Mouse (Mus musculus) neural tube, embryonic 12.5 days (tissue): ENCODE results near the gene Dennd5b. TPM values are rescaled to one million over a fixed set of nuclear protein-coding genes. Genes with fewer than 3 reads are reported as not detected.
A peak's percentile ranks its signal among the peaks of the same experiment; 100 is the strongest.

Source experiments
- ATAC-seq: fragments of 200-750 bp; cut with Nextera tagmentation; 2 replicates; pipeline ENCODE4 v1.8.0; 2017; ENCODE audit warnings: low read depth, mild to moderate bottlenecking, moderate TSS enrichment, moderate library complexity; ENCODE audit not compliant: low FRiP score
- H3K27ac ChIP-seq: fragments of 300-500 bp; sonication (generic); 2 replicates; pipeline ENCODE4 v1.5.1; 2016
- H3K27me3 ChIP-seq: fragments of 300-500 bp; sonication (generic); replicated peaks from 2 replicates; pipeline ENCODE4 v1.6.1; 2016; ENCODE audit warnings: mild to moderate bottlenecking
- H3K36me3 ChIP-seq: fragments of 300-500 bp; sonication (generic); 2 replicates; pipeline ENCODE4 v1.6.1; 2016; ENCODE audit warnings: mild to moderate bottlenecking
- H3K4me1 ChIP-seq: fragments of 300-500 bp; sonication (generic); 2 replicates; pipeline ENCODE4 v1.6.1; 2016
- H3K4me2 ChIP-seq: fragments of 300-500 bp; sonication (generic); replicated peaks from 2 replicates; pipeline ENCODE4 v1.6.1; 2016; ENCODE audit warnings: mild to moderate bottlenecking
- H3K4me3 ChIP-seq: fragments of 300-500 bp; sonication (generic); 2 replicates; pipeline ENCODE4 v1.5.1; 2016
- H3K9ac ChIP-seq: fragments of 300-500 bp; sonication (generic); 2 replicates; pipeline ENCODE4 v1.6.1; 2016; ENCODE audit warnings: mild to moderate bottlenecking
- H3K9me3 ChIP-seq: fragments of 300-500 bp; sonication (generic); 2 replicates; pipeline ENCODE4 v1.6.1; 2016; ENCODE audit warnings: mild to moderate bottlenecking
- WGBS: fragments of 180-500 bp; shearing (Covaris S2); methylation state at CpG from one replicate; pipeline ENCODE4 v1.1.7; 2016; 5-methylcytosine and 5-hydroxymethylcytosine counted together
- polyA plus RNA-seq: library from polyadenylated mRNA; unstranded; fragments of >200 nt; fragmentation: Nextera tagmentation; extraction: Ambion mirVana; gene quantifications from 2 replicates; pipeline ENCODE4 v1.2.1, GENCODE M21; 2016

The Dennd5b gene
- polyA plus RNA-seq, 1 experiment from 2014 or later: 20.0 TPM

GRCm38 (mm10) chr6:149057947-149058391 is 43.5 kb downstream of the Dennd5b start:
- no peak overlapping the region for H3K9ac ChIP-seq
- H3K9me3 ChIP-seq: no peaks in the 10 kb centered on the region
- no peaks in the 10 kb centered on the region for H3K4me1 ChIP-seq
- no peak overlapping the region for H3K4me2 ChIP-seq
- no peaks in the 10 kb centered on the region for H3K27me3 ChIP-seq
- no peak for ATAC-seq
- H3K27ac ChIP-seq: no peak overlapping the region
- no peak overlapping the region for H3K4me3 ChIP-seq
- WGBS: 50% methylated on average over 3 of the region's 3 CpGs
- no peaks in the 10 kb centered on the region for H3K36me3 ChIP-seq

- no peak for ATAC-seq
- Histone ChIP-seq H3K27me3 (no peaks in the 10 kb centered on the region), H3K4me1 (no peaks in the 10 kb centered on the region), H3K4me3 (no peak overlapping the region), H3K27ac (no peak overlapping the region), H3K36me3 (no peaks in the 10 kb centered on the region), H3K4me2 (no peak overlapping the region), H3K9me3 (no peaks in the 10 kb centered on the region), H3K9ac (no peak overlapping the region)
- 88% methylated on average over 2 of the region's 2 CpGs for WGBS
Measured at GRCm38 (mm10) chr6:149054780-149055179, 46.7 kb downstream of the Dennd5b start.

GRCm38 (mm10) chr6:149050978-149051723 is 50.3 kb downstream of the Dennd5b start:
- WGBS: 83% methylated on average over 4 of the region's 4 CpGs
- Histone ChIP-seq H3K4me1 (no peaks in the 10 kb centered on the region), H3K4me3 (no peak overlapping the region), H3K36me3 (no peaks in the 10 kb centered on the region), H3K27me3 (no peaks in the 10 kb centered on the region), H3K9ac (no peak overlapping the region), H3K9me3 (no peaks in the 10 kb centered on the region), H3K4me2 (no peak overlapping the region), H3K27ac (no peak overlapping the region)
- ATAC-seq: no peak

GRCm38 (mm10) chr6:149040099-149040498 is 61.4 kb downstream of the Dennd5b start:
- Histone ChIP-seq H3K9ac (no peak overlapping the region), H3K27me3 (no peaks in the 10 kb centered on the region), H3K4me3 (no peak overlapping the region), H3K4me1 (no peaks in the 10 kb centered on the region), H3K4me2 (no peak overlapping the region), H3K9me3 (no peaks in the 10 kb centered on the region), H3K27ac (no peak overlapping the region), H3K36me3 (peaks cover 11% of the 10 kb centered on the region)
- 87% methylated on average over 4 of the region's 4 CpGs for WGBS
- ATAC-seq: no peak

- Histone ChIP-seq H3K27ac (no peak overlapping the region), H3K4me1 (no peaks in the 10 kb centered on the region), H3K4me2 (no peak overlapping the region), H3K9ac (no peak overlapping the region), H3K27me3 (no peaks in the 10 kb centered on the region), H3K9me3 (no peaks in the 10 kb centered on the region), H3K36me3 (peaks cover 11% of the 10 kb centered on the region), H3K4me3 (no peak overlapping the region)
- WGBS: 91% methylated on average over 5 of the region's 5 CpGs
- ATAC-seq: no peak
Measured at GRCm38 (mm10) chr6:149032198-149032597, 69.3 kb downstream of the Dennd5b start.

GRCm38 (mm10) chr6:149031377-149031776 is 70.1 kb downstream of the Dennd5b start:
- ATAC-seq: no peak
- Histone ChIP-seq H3K4me3 (no peak overlapping the region), H3K36me3 (peaks cover 17% of the 10 kb centered on the region)

GRCm38 (mm10) chr6:149018431-149018830 is 83.0 kb downstream of the Dennd5b start:
- 83% methylated on average over 5 of the region's 5 CpGs for WGBS
- H3K4me3 ChIP-seq: no peak overlapping the region
- H3K4me2 ChIP-seq: no peak overlapping the region
- no peaks in the 10 kb centered on the region for H3K27me3 ChIP-seq
- no peak overlapping the region for H3K27ac ChIP-seq
- no peaks in the 10 kb centered on the region for H3K9me3 ChIP-seq
- H3K4me1 ChIP-seq: no peaks in the 10 kb centered on the region
- no peak overlapping the region for H3K9ac ChIP-seq
- no peak for ATAC-seq
- peaks cover 66% of the 10 kb centered on the region for H3K36me3 ChIP-seq

More at GRCm38 (mm10) chr6:149031377-149031776, 70.1 kb downstream of the Dennd5b start:
- H3K27me3 ChIP-seq: no peaks in the 10 kb centered on the region
- H3K4me1 ChIP-seq: no peaks in the 10 kb centered on the region
- H3K9ac ChIP-seq: no peak overlapping the region
- H3K27ac ChIP-seq: no peak overlapping the region
- no peaks in the 10 kb centered on the region for H3K9me3 ChIP-seq
- H3K4me2 ChIP-seq: no peak overlapping the region

- Histone ChIP-seq H3K36me3 (peaks cover 70% of the 10 kb centered on the region), H3K4me2 (no peak overlapping the region), H3K27ac (no peak overlapping the region), H3K27me3 (no peaks in the 10 kb centered on the region), H3K4me1 (no peaks in the 10 kb centered on the region), H3K9ac (no peak overlapping the region), H3K4me3 (no peak overlapping the region), H3K9me3 (no peaks in the 10 kb centered on the region)
- ATAC-seq: no peak
Measured at GRCm38 (mm10) chr6:149010766-149011301, 90.6 kb downstream of the Dennd5b start.

- no peak overlapping the region for H3K4me2 ChIP-seq
- H3K27ac ChIP-seq: no peak overlapping the region
- ATAC-seq: no peak
- H3K27me3 ChIP-seq: no peaks in the 10 kb centered on the region
- no peak overlapping the region for H3K4me3 ChIP-seq
- WGBS: 88% methylated on average over 7 of the region's 7 CpGs
- H3K4me1 ChIP-seq: no peaks in the 10 kb centered on the region
- peaks cover 73% of the 10 kb centered on the region for H3K36me3 ChIP-seq
- no peak overlapping the region for H3K9ac ChIP-seq
- no peaks in the 10 kb centered on the region for H3K9me3 ChIP-seq
Measured at GRCm38 (mm10) chr6:149005009-149005408, 96.5 kb downstream of the Dennd5b start.

GRCm38 (mm10) chr6:148994327-148994999 is 107.0 kb downstream of the Dennd5b start:
- H3K4me1 ChIP-seq: peaks cover 10% of the 10 kb centered on the region
- H3K27me3 ChIP-seq: no peaks in the 10 kb centered on the region
- H3K4me2 ChIP-seq: no peak overlapping the region
- 46% methylated on average over 5 of the region's 5 CpGs for WGBS
- H3K36me3 ChIP-seq: peaks cover 35% of the 10 kb centered on the region
- no peak overlapping the region for H3K4me3 ChIP-seq
- peak; percentile 48 for ATAC-seq
- H3K9ac ChIP-seq: no peak overlapping the region
- H3K9me3 ChIP-seq: no peaks in the 10 kb centered on the region
- no peak overlapping the region for H3K27ac ChIP-seq

GRCm38 (mm10) chr6:148993117-148994077 is 108.1 kb downstream of the Dennd5b start:
- Histone ChIP-seq H3K9me3 (no peaks in the 10 kb centered on the region), H3K36me3 (peaks cover 31% of the 10 kb centered on the region), H3K9ac (no peak overlapping the region), H3K27me3 (no peaks in the 10 kb centered on the region), H3K27ac (no peak overlapping the region), H3K4me2 (no peak overlapping the region), H3K4me3 (no peak overlapping the region), H3K4me1 (peaks cover 10% of the 10 kb centered on the region)
- 19% methylated on average over 9 of the region's 9 CpGs for WGBS
- ATAC-seq: peak; percentile 67
